Mouse (Mus musculus): ENCODE data around the gene Sec23a.

DNA sequence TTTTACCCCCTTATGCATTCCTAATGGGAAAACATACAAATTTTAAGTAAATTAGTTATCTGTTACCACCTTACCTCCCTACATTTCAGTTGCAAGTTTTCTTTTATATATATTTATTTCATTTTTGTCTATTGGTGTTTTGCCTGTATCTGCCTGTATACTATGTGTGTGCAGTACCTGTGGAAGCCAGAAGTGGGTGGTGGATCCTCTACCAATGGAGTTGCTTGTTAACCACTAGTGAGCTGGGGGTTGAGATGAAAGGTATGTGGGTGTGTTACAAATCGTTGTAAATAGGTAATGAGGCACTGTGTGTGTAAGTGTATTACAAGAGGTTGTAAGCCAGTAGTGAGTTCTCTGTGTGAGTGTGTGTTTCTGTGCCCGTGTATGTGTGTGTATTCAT, 1.3 kb downstream of the Sec23a start:
- no peak for TF ChIP-seq RCOR1 (conservative IDR thresholded peaks at IDR 0.05; ENCODE audit: low read depth, low read length)
- no peak for TF ChIP-seq KAT2A (IDR thresholded peaks at IDR 0.05; ENCODE audit: insufficient replicate concordance, low read length)
- TF ChIP-seq CTCF (conservative IDR thresholded peaks at IDR 0.05 in 1 of 2, IDR thresholded peaks at IDR 0.05 in 1 of 2; ENCODE audit: low read depth in 2 of 2, low read length in 2 of 2) = peak in 1 of 2 experiments; percentile 35; a peak in 2 of 4 replicates
- no peak for TF ChIP-seq EP300 (IDR thresholded peaks at IDR 0.05; ENCODE audit: low read length)
- TF ChIP-seq JUND (conservative IDR thresholded peaks at IDR 0.05; ENCODE audit: low read depth, low read length) = no peak
- no peak for TF ChIP-seq HCFC1 (IDR thresholded peaks at IDR 0.05; ENCODE audit: low read depth, low read length)
- no peak for TF ChIP-seq MAFK (IDR thresholded peaks at IDR 0.05; ENCODE audit: insufficient replicate concordance, low read length)
- TF ChIP-seq NELFE (IDR thresholded peaks at IDR 0.05; ENCODE audit: low read depth, low read length) = no peak
- no peak for TF ChIP-seq POLR2A (IDR thresholded peaks at IDR 0.05; ENCODE audit: low read depth, low read length)
- TF ChIP-seq ZMIZ1 (IDR thresholded peaks at IDR 0.05; ENCODE audit: low read depth, low read length) = no peak
- TF ChIP-seq RAD21 (IDR thresholded peaks at IDR 0.05; ENCODE audit: low read depth, low read length) = no peak
- no peak for TF ChIP-seq POLR2AphosphoS2 (IDR thresholded peaks at IDR 0.05; ENCODE audit: low read depth, low read length)
- TF ChIP-seq USF1 (IDR thresholded peaks at IDR 0.05; ENCODE audit: low read depth, low read length) = no peak
- TF ChIP-seq ZC3H11A (IDR thresholded peaks at IDR 0.05; ENCODE audit: low read depth, low read length) = no peak

All from CH12.LX (cell line).